Mouse (Mus musculus) heart, adult 2 months (tissue): ENCODE results near the gene Fat3. TPM values are rescaled to one million over a fixed set of nuclear protein-coding genes. Genes with fewer than 3 reads are reported as not detected.

Source experiments
- DNase-seq, 2 experiments: peaks; one replicate each; pipeline ENCODE4 v3.0.0; 2021
- H3K27ac ChIP-seq: fragments of 200-600 bp; 2 replicates; pipeline ENCODE4 v1.8.1; 2022
- H3K27me3 ChIP-seq: fragments of 200-500 bp; 2 replicates; pipeline ENCODE4 v1.6.1; 2012; ENCODE audit warnings: mild to moderate bottlenecking, low read length, inconsistent platforms, mixed read lengths; ENCODE audit not compliant: control insufficient read depth, insufficient read depth
- H3K36me3 ChIP-seq: fragments of 200-500 bp; 2 replicates; pipeline ENCODE4 v1.6.1; 2012; ENCODE audit warnings: low read length, inconsistent platforms; ENCODE audit not compliant: control insufficient read depth, insufficient read depth
- H3K4me1 ChIP-seq: fragments of 200-500 bp; 2 replicates; pipeline ENCODE4 v1.6.1; 2011; ENCODE audit warnings: low read length; ENCODE audit not compliant: control insufficient read depth, insufficient read depth
- H3K4me3 ChIP-seq: fragments of 200-600 bp; 2 replicates; pipeline ENCODE4 v1.8.1; 2022
- H3K79me2 ChIP-seq: fragments of 200-500 bp; replicated peaks from 2 replicates; pipeline ENCODE4 v1.6.1; 2012; ENCODE audit warnings: mild to moderate bottlenecking, inconsistent platforms, low read length, moderate library complexity, mixed read lengths; ENCODE audit not compliant: control insufficient read depth, insufficient read depth
- H3K9ac ChIP-seq: fragments of 200-500 bp; 2 replicates; pipeline ENCODE4 v1.6.1; 2012; ENCODE audit warnings: low read depth, mild to moderate bottlenecking, control low read depth, inconsistent platforms, low read length, mixed read lengths
- CTCF ChIP-seq: fragments of 200-600 bp; IDR thresholded peaks from 2 replicates; pipeline ENCODE4 v1.8.1; 2022; ENCODE audit warnings: antibody characterized with exemption, mild to moderate bottlenecking, moderate library complexity
- EP300 ChIP-seq: fragments of 200-500 bp; IDR thresholded peaks from 2 replicates; pipeline ENCODE4 v1.6.1; 2011; ENCODE audit warnings: low read depth, low read length, control low read depth; ENCODE audit not compliant: insufficient read depth
- POLR2A ChIP-seq: fragments of 200-500 bp; IDR thresholded peaks from 2 replicates; pipeline ENCODE4 v1.6.1; 2011; ENCODE audit warnings: mild to moderate bottlenecking, low read depth, low read length, control low read depth; ENCODE audit not compliant: insufficient read depth
- WGBS: fragments of 180-500 bp; shearing (Covaris S2); methylation state at CpG from one replicate; pipeline ENCODE4 v1.1.7; 2018; 5-methylcytosine and 5-hydroxymethylcytosine counted together
- intact Hi-C: fragments of 180-260 bp; cut with DNase I; formaldehyde crosslinking; loops from one replicate; pipeline ENCODE4 v1.15.1; 2025
- polyA plus RNA-seq: library from polyadenylated mRNA; depleted of rRNA; stranded (reverse); fragments of >200 nt; gene quantifications from 2 replicates; pipeline ENCODE4 v1.2.3, GENCODE M21; 2012
- total RNA-seq, 2 experiments: library from RNA; stranded (reverse); gene quantifications; 2 replicates each; pipeline ENCODE4 v1.2.3; 2021

Gene Fat3
- total and polyA plus RNA-seq, 3 experiments = 0.20 to 0.43 (median 0.37) TPM

DNA sequence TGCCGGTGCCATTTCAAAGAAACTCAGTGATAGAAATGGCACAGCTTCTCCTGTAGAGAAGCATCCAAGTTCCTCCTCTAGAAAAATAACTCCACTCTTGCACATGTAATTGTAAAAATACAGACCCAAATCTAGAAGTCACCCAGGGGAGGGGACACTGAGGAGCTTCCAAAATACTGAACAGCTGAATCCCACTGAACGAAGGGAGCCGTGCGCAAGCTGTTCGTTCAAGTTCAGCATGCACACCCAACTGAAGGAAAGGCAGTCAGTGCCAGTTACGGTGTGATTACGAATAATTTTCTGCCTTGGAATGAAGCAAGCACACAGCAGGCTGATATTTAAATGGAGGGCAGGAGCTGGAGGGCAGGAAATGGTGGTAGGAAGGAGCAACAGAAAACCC lies 476.4 kb downstream of the Fat3 start:
- Histone ChIP-seq H3K27ac (no peak overlapping the region), H3K4me1 (peaks cover 3% of the 10 kb centered on the region), H3K36me3 (no peaks in the 10 kb centered on the region), H3K79me2 (no peaks in the 10 kb centered on the region), H3K27me3 (no peaks in the 10 kb centered on the region), H3K4me3 (no peak overlapping the region), H3K9ac (no peak overlapping the region)
- WGBS = 79% methylated on average over 7 of the region's 7 CpGs
- no peak for TF ChIP-seq EP300
- TF ChIP-seq CTCF = no peak
- no peak for TF ChIP-seq POLR2A
- DNase-seq = no peak
- intact Hi-C loops = no loop called here

DNA sequence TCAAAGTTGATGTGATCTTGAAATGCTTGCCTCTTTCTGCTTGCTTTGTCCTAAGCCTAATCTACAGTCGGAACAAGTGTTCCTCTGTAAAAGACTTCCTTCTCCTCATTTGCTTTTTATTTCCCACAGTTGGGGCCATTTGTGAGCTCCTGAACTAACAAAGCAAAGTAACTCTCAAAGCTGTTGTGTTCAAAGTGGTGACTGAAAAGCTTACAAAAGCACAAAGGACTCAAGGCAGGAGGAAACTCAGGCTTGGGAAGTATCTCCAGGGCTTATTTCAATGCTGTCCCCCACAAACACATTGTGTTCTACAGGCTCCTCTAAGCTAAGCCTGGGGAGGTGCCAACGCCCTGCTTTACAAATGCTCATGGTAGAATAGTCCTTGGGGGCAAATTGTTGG lies 487.0 kb downstream of the Fat3 start:
- TF ChIP-seq POLR2A (no peak), CTCF (no peak), EP300 (no peak)
- Histone ChIP-seq H3K36me3 (no peaks in the 10 kb centered on the region), H3K27me3 (no peaks in the 10 kb centered on the region), H3K4me3 (no peak overlapping the region), H3K9ac (no peak overlapping the region), H3K4me1 (no peaks in the 10 kb centered on the region), H3K79me2 (no peaks in the 10 kb centered on the region), H3K27ac (no peak overlapping the region)
- 67% methylated on average over 2 of the region's 2 CpGs for WGBS
- intact Hi-C loops = no loop called here
- no peak for DNase-seq

- H3K36me3 ChIP-seq = no peaks in the 10 kb centered on the region
- no peaks in the 10 kb centered on the region for H3K4me1 ChIP-seq
- 88% methylated on average over 3 of the region's 3 CpGs for WGBS
- no peak for DNase-seq
- no peak for TF ChIP-seq POLR2A
- no peak for TF ChIP-seq CTCF
- TF ChIP-seq EP300 = no peak
- no peaks in the 10 kb centered on the region for H3K79me2 ChIP-seq
- H3K4me3 ChIP-seq = no peak overlapping the region
- H3K27ac ChIP-seq = no peak overlapping the region
- intact Hi-C loops = no loop called here
- H3K27me3 ChIP-seq = no peaks in the 10 kb centered on the region
- no peak overlapping the region for H3K9ac ChIP-seq
Observed at GRCm38 (mm10) chr9:16011382-16011781, 489.7 kb downstream of the Fat3 start.

GRCm38 (mm10) chr9:16007516-16007915 lies 493.6 kb downstream of the Fat3 start:
- Histone ChIP-seq H3K4me1 (no peaks in the 10 kb centered on the region), H3K4me3 (no peak overlapping the region), H3K36me3 (no peaks in the 10 kb centered on the region), H3K79me2 (no peaks in the 10 kb centered on the region), H3K9ac (no peak overlapping the region), H3K27ac (no peak overlapping the region), H3K27me3 (no peaks in the 10 kb centered on the region)
- TF ChIP-seq EP300 (no peak), POLR2A (no peak), CTCF (no peak)
- WGBS = 72% methylated on average over 5 of the region's 5 CpGs
- DNase-seq = no peak
- intact Hi-C loops = no loop called here

GRCm38 (mm10) chr9:16002991-16003390 lies 498.1 kb downstream of the Fat3 start:
- Histone ChIP-seq H3K79me2 (no peaks in the 10 kb centered on the region), H3K4me3 (no peak overlapping the region), H3K9ac (no peak overlapping the region), H3K4me1 (no peaks in the 10 kb centered on the region), H3K27ac (no peak overlapping the region), H3K27me3 (no peaks in the 10 kb centered on the region), H3K36me3 (no peaks in the 10 kb centered on the region)
- no peak for TF ChIP-seq CTCF
- no peak for TF ChIP-seq POLR2A
- TF ChIP-seq EP300 = no peak
- 81% methylated on average over 1 of the region's 1 CpGs for WGBS
- intact Hi-C loops = no loop called here
- no peak for DNase-seq

GRCm38 (mm10) chr9:15994762-15995161 lies 506.3 kb downstream of the Fat3 start:
- H3K4me3 ChIP-seq = no peak overlapping the region
- intact Hi-C loops = no loop called here
- 90% methylated on average over 7 of the region's 7 CpGs for WGBS
- no peaks in the 10 kb centered on the region for H3K36me3 ChIP-seq
- no peak overlapping the region for H3K27ac ChIP-seq
- no peaks in the 10 kb centered on the region for H3K27me3 ChIP-seq
- H3K79me2 ChIP-seq = no peaks in the 10 kb centered on the region
- H3K9ac ChIP-seq = no peak overlapping the region
- no peaks in the 10 kb centered on the region for H3K4me1 ChIP-seq
- no peak for DNase-seq
- TF ChIP-seq POLR2A (no peak), CTCF (no peak), EP300 (no peak)

DNA sequence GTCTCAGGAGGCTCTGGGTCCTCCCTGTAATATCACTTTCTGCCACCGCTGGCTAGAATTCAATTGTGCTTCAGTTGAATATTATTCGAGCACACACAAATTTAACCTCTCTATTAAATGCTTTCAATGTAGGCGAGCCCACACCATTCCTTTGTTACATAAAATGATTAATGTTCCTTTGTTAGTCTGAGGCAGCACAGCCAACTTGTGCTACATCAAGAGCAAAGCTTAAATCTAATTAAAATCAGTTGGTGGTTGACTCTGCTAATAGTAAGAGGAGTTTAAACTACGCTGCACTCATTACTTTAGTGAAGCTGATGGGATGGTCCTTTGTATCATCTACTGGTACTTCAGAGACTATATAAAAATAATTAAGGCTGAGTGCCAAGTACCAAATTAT lies 506.9 kb downstream of the Fat3 start:
- Histone ChIP-seq H3K36me3 (no peaks in the 10 kb centered on the region), H3K4me3 (no peak overlapping the region), H3K4me1 (no peaks in the 10 kb centered on the region), H3K27ac (no peak overlapping the region), H3K27me3 (no peaks in the 10 kb centered on the region), H3K79me2 (no peaks in the 10 kb centered on the region), H3K9ac (no peak overlapping the region)
- no peak for DNase-seq
- intact Hi-C loops = no loop called here
- TF ChIP-seq POLR2A = no peak
- TF ChIP-seq EP300 = no peak
- no peak for TF ChIP-seq CTCF
- 86% methylated on average over 4 of the region's 4 CpGs for WGBS
